Comparison of ENCODE assay signal across 10 mouse cellular contexts in genomic region chr2:84855732-84856131, GRCm38 (mm10). TPM values are rescaled to one million over a fixed set of nuclear protein-coding genes. Genes with fewer than 3 reads are reported as not detected.
DNase-seq lines count a peak whose midpoint lies in the region; ATAC-seq and TF ChIP-seq lines count a peak whose summit lies in the region.
"Had no signal": no experiment of that assay in that cellular context is flagged by ENCODE, and none has a peak within 500 bp of the region (broad histone marks: within the 10 kb centered on the region; RNA-seq: fewer than 3 reads in every experiment).

No protein-coding gene starts in this region.

- WGBS in hindbrain, embryonic 12.5 days, result 51% methylated on average over 2 of the region's 2 CpGs
- 67% methylated on average over 2 of the region's 2 CpGs for WGBS in limb, embryonic 11.5 days
- 62% methylated on average over 2 of the region's 2 CpGs for WGBS in midbrain, embryonic 15.5 days

- TF ChIP-seq POLR2A in cortical plate, adult 2 months (IDR thresholded peaks at IDR 0.05; ENCODE audit: extremely low read depth, insufficient read depth, low read length), result no peak

- H3K4me2 ChIP-seq in hindbrain, embryonic 12.5 days (replicated peaks), result no peak overlapping the region
- no peak overlapping the region for H3K4me2 ChIP-seq in limb, embryonic 11.5 days (ENCODE audit: low read depth, severe bottlenecking)
- H3K4me2 ChIP-seq in midbrain, embryonic 15.5 days, result no peak overlapping the region
- H3K4me2 ChIP-seq: embryonic facial prominence, embryonic 12.5 days had no signal

- in situ Hi-C loops in ES-E14 (cut with MboI; ENCODE audit: low sequenced_read_pairs in 2 of 2, unreplicated experiment in 2 of 2), result no loop called here

- H3K4me1 ChIP-seq in ES-E14 (ENCODE audit: control insufficient read depth in 2 of 2, insufficient read depth in 2 of 2, low read length in 2 of 2, poor library complexity in 1 of 2), result peaks cover 3 to 4% of the 10 kb centered on the region in 2 experiments; a peak in 3 of 4 replicates
- H3K4me1 ChIP-seq in cortical plate, adult 2 months (ENCODE audit: control insufficient read depth, insufficient read depth, low read length), result no peaks in the 10 kb centered on the region
- H3K4me1 ChIP-seq in hindbrain, embryonic 12.5 days, result peaks cover 5% of the 10 kb centered on the region
- peaks cover 3% of the 10 kb centered on the region; the same call in 1 of the 2 replicates for H3K4me1 ChIP-seq in limb, embryonic 11.5 days (ENCODE audit: control insufficient read depth, insufficient read depth, low read length)
- 0 out of 2 replicates have a peak, but pooled peaks cover 4% of the 10 kb centered on the region for H3K4me1 ChIP-seq in midbrain, embryonic 15.5 days

- no peaks in the 10 kb centered on the region for H3K9me3 ChIP-seq in ES-E14 (ENCODE audit: control insufficient read depth, insufficient read depth, low read depth, low read length)
- H3K9me3 ChIP-seq in hindbrain, embryonic 12.5 days (replicated peaks), result no peaks in the 10 kb centered on the region
- H3K9me3 ChIP-seq in limb, embryonic 11.5 days (ENCODE audit: control insufficient read depth, low read length), result no peaks in the 10 kb centered on the region
- no peaks in the 10 kb centered on the region for H3K9me3 ChIP-seq in midbrain, embryonic 15.5 days
- H3K9me3 ChIP-seq: embryonic facial prominence, embryonic 12.5 days; megakaryocyte, embryonic 14.5 days had no signal

- H3K4me3 ChIP-seq in ES-E14 (ENCODE audit: insufficient read depth in 1 of 2, low read depth in 1 of 2, low read length in 2 of 2, poor library complexity in 1 of 2, severe bottlenecking in 1 of 2), result no peak overlapping the region
- H3K4me3 ChIP-seq in cortical plate, adult 2 months (ENCODE audit: insufficient read depth, low read length), result no peak overlapping the region
- no peak overlapping the region for H3K4me3 ChIP-seq in hindbrain, embryonic 12.5 days
- H3K4me3 ChIP-seq in limb, embryonic 11.5 days (ENCODE audit: low read depth, low read length), result no peak overlapping the region
- no peak overlapping the region for H3K4me3 ChIP-seq in midbrain, embryonic 15.5 days
- H3K4me3 ChIP-seq: embryonic facial prominence, embryonic 12.5 days; megakaryocyte, embryonic 14.5 days had no signal

- H3K9ac ChIP-seq in ES-E14 (ENCODE audit: insufficient read depth, low read depth, low read length, poor library complexity, severe bottlenecking), result no peak overlapping the region
- H3K9ac ChIP-seq in hindbrain, embryonic 12.5 days, result no peak overlapping the region
- H3K9ac ChIP-seq in limb, embryonic 11.5 days (ENCODE audit: low read length), result no peak overlapping the region
- H3K9ac ChIP-seq in midbrain, embryonic 15.5 days, result no peak overlapping the region
- H3K9ac ChIP-seq: embryonic facial prominence, embryonic 12.5 days had no signal

- peak; percentile 62 for DNase-seq in layer of hippocampus, adult 11-12 months (ENCODE audit: low spot score)
- no peak for DNase-seq in layer of hippocampus, adult 9-11 months
- DNase-seq in ES-E14 (ENCODE audit: low read depth, low spot score), result no peak
- DNase-seq in limb, embryonic 11.5 days (ENCODE audit: low spot score), result peak; percentile 52
- peak; percentile 53 to 56 for DNase-seq in thymus, postnatal 36 days

- TF ChIP-seq CTCF in cortical plate, adult 2 months (IDR thresholded peaks at IDR 0.05; ENCODE audit: extremely low read depth, insufficient read depth, low read length), result peak; percentile 85

- no peak overlapping the region for H3K27ac ChIP-seq in ES-E14 (ENCODE audit: insufficient read depth, low read depth, low read length, poor library complexity, severe bottlenecking)
- H3K27ac ChIP-seq in cortical plate, adult 2 months (ENCODE audit: insufficient read depth, low read length), result no peak overlapping the region
- H3K27ac ChIP-seq in hindbrain, embryonic 12.5 days, result no peak overlapping the region
- no peak overlapping the region for H3K27ac ChIP-seq in limb, embryonic 11.5 days (replicated peaks; ENCODE audit: low read depth, low read length)
- no peak overlapping the region for H3K27ac ChIP-seq in midbrain, embryonic 15.5 days
- H3K27ac ChIP-seq: embryonic facial prominence, embryonic 12.5 days had no signal

- no peaks in the 10 kb centered on the region for H3K27me3 ChIP-seq in hindbrain, embryonic 12.5 days
- H3K27me3 ChIP-seq in limb, embryonic 11.5 days (ENCODE audit: control insufficient read depth, insufficient read depth, low read length), result no peaks in the 10 kb centered on the region
- no peaks in the 10 kb centered on the region for H3K27me3 ChIP-seq in midbrain, embryonic 15.5 days (replicated peaks)
- H3K27me3 ChIP-seq: embryonic facial prominence, embryonic 12.5 days; megakaryocyte, embryonic 14.5 days had no signal

- H3K36me3 ChIP-seq in ES-E14 (ENCODE audit: control insufficient read depth, insufficient read depth, low read length, poor library complexity, severe bottlenecking), result peaks cover 12% of the 10 kb centered on the region
- 0 out of 2 replicates have a peak, but pooled peaks cover 10% of the 10 kb centered on the region for H3K36me3 ChIP-seq in hindbrain, embryonic 12.5 days
- H3K36me3 ChIP-seq in limb, embryonic 11.5 days (ENCODE audit: control insufficient read depth, insufficient read depth, low read length), result peaks cover 14% of the 10 kb centered on the region
- no peaks in the 10 kb centered on the region for H3K36me3 ChIP-seq in midbrain, embryonic 15.5 days (replicated peaks)

- peak; percentile 59; the same call in 1 of the 2 replicates for ATAC-seq in hindbrain, embryonic 12.5 days (ENCODE audit: low FRiP score)
- ATAC-seq in limb, embryonic 11.5 days (ENCODE audit: insufficient number of reproducible peaks, low FRiP score, low TSS enrichment, low read depth), result peak; percentile 46; the same call in 1 of the 2 replicates
- ATAC-seq in midbrain, embryonic 15.5 days (replicated peaks), result peak; percentile 76; the same call in 1 of the 2 replicates

TF ChIP-seq in ES-E14, 5 proteins besides CTCF, POLR2A, EP300 and RAD21:
- TF ChIP-seq ZNF384 (IDR thresholded peaks at IDR 0.05; ENCODE audit: low read depth, low read length) (no peak), ZC3H11A (IDR thresholded peaks at IDR 0.05; ENCODE audit: borderline replicate concordance, low read depth, low read length) (peak; percentile 77; the same call in 1 of the 2 replicates), HCFC1 (IDR thresholded peaks at IDR 0.05; ENCODE audit: borderline replicate concordance, insufficient read depth, low read length) (no peak), CHD2 (IDR thresholded peaks at IDR 0.05; ENCODE audit: low read depth, low read length) (no peak)

RNA-seq across cellular contexts. Expression of gene Slc43a1, which starts 17.1 kb away (rescaled TPM):
- 30.2 and 47.0 TPM in 2 replicates for total RNA-seq in ES-E14 (2012; rRNA removed)
- 0.13 and 0.52 TPM in 2 replicates for polyA plus RNA-seq in cortical plate, adult 2 months (2012; rRNA removed)
- polyA plus RNA-seq in hindbrain, embryonic 12.5 days (2016; fragmentation: Nextera tagmentation; extraction: Ambion mirVana), result 9.1 and 12.0 TPM in 2 replicates
- 36.0 and 37.8 TPM in 2 replicates for polyA plus RNA-seq in limb, embryonic 11.5 days (2014; fragmentation: Nextera tagmentation; extraction: Ambion mirVana)
- 1.2 and 1.9 TPM in 2 replicates for polyA plus RNA-seq in midbrain, embryonic 15.5 days (2015; fragmentation: Nextera tagmentation; extraction: Ambion mirVana)

RNA-seq across cellular contexts. Expression of gene Timm10, which starts 28.9 kb away (rescaled TPM):
- total RNA-seq in ES-E14 (2012; rRNA removed), result 60.2 and 73.5 TPM in 2 replicates
- 82.0 and 85.7 TPM in 2 replicates for polyA plus RNA-seq in cortical plate, adult 2 months (2012; rRNA removed)
- 35.0 and 35.8 TPM in 2 replicates for polyA plus RNA-seq in hindbrain, embryonic 12.5 days (2016; fragmentation: Nextera tagmentation; extraction: Ambion mirVana)
- polyA plus RNA-seq in limb, embryonic 11.5 days (2014; fragmentation: Nextera tagmentation; extraction: Ambion mirVana), result 46.9 and 53.6 TPM in 2 replicates
- polyA plus RNA-seq in midbrain, embryonic 15.5 days (2015; fragmentation: Nextera tagmentation; extraction: Ambion mirVana), result 70.1 and 82.8 TPM in 2 replicates

RNA-seq across cellular contexts. Expression of gene Rtn4rl2, which starts 30.8 kb away (rescaled TPM):
- total RNA-seq in ES-E14 (2012; rRNA removed), result 0.79 and 0.80 TPM in 2 replicates
- 73.3 and 76.9 TPM in 2 replicates for polyA plus RNA-seq in cortical plate, adult 2 months (2012; rRNA removed)
- polyA plus RNA-seq in hindbrain, embryonic 12.5 days (2016; fragmentation: Nextera tagmentation; extraction: Ambion mirVana), result 5.2 and 6.4 TPM in 2 replicates
- polyA plus RNA-seq in limb, embryonic 11.5 days (2014; fragmentation: Nextera tagmentation; extraction: Ambion mirVana), result 0.75 and 0.96 TPM in 2 replicates
- polyA plus RNA-seq in midbrain, embryonic 15.5 days (2015; fragmentation: Nextera tagmentation; extraction: Ambion mirVana), result 4.9 and 6.0 TPM in 2 replicates

RNA-seq across cellular contexts. Expression of gene Smtnl1, which starts 33.3 kb away (rescaled TPM):
- 4.4 and 4.9 TPM in 2 replicates for total RNA-seq in ES-E14 (2012; rRNA removed)
- polyA plus RNA-seq in cortical plate, adult 2 months (2012; rRNA removed), result not detected in 2 replicates
- 0.13 TPM in 1 of 2 replicates, not detected in the other for polyA plus RNA-seq in hindbrain, embryonic 12.5 days (2016; fragmentation: Nextera tagmentation; extraction: Ambion mirVana)
- polyA plus RNA-seq in limb, embryonic 11.5 days (2014; fragmentation: Nextera tagmentation; extraction: Ambion mirVana), result 0.10 and 0.32 TPM in 2 replicates
- not detected in 2 replicates for polyA plus RNA-seq in midbrain, embryonic 15.5 days (2015; fragmentation: Nextera tagmentation; extraction: Ambion mirVana)

RNA-seq across cellular contexts. Expression of gene Ube2l6, which starts 57.1 kb away (rescaled TPM):
- total RNA-seq in ES-E14 (2012; rRNA removed), result 0.58 and 1.9 TPM in 2 replicates
- 9.4 and 12.1 TPM in 2 replicates for polyA plus RNA-seq in cortical plate, adult 2 months (2012; rRNA removed)
- polyA plus RNA-seq in hindbrain, embryonic 12.5 days (2016; fragmentation: Nextera tagmentation; extraction: Ambion mirVana), result 32.9 and 34.0 TPM in 2 replicates
- 21.9 and 23.3 TPM in 2 replicates for polyA plus RNA-seq in limb, embryonic 11.5 days (2014; fragmentation: Nextera tagmentation; extraction: Ambion mirVana)
- 21.6 and 25.7 TPM in 2 replicates for polyA plus RNA-seq in midbrain, embryonic 15.5 days (2015; fragmentation: Nextera tagmentation; extraction: Ambion mirVana)

Comparison
In these comparisons a context has a peak if more than half of its experiments do, and no peak if none do; other contexts are left out.
1. DNase-seq: peak in layer of hippocampus, adult 11-12 months (single experiment), limb, embryonic 11.5 days (single experiment) and thymus, postnatal 36 days (2 of 2); none in layer of hippocampus, adult 9-11 months (single experiment) and ES-E14 (single experiment).
2. RNA of gene Rtn4rl2, which starts 30.8 kb away (polyA plus RNA-seq): 73.3 to 76.9 TPM in cortical plate, adult 2 months; 5.2 to 6.4 TPM in hindbrain, embryonic 12.5 days, 4.9 to 6.0 TPM in midbrain, embryonic 15.5 days and 0.75 to 0.96 TPM in limb, embryonic 11.5 days; every median in the first group is over 10 times any median in the second.
3. Peak in every context shown above with its lines, with median percentiles within 50 percentile points of each other: ATAC-seq.